Mouse (Mus musculus) thymus, adult 2 months (tissue): Measurements from ENCODE around the gene Slc38a4. TPM values are rescaled to one million over a fixed set of nuclear protein-coding genes. Genes with fewer than 3 reads are reported as not detected.

ENCODE experiments used
- DNase-seq: peaks from one replicate; pipeline ENCODE4 v3.0.0; 2021
- H3K27ac ChIP-seq: fragments of 200-500 bp; 2 replicates; pipeline ENCODE4 v1.5.1; 2012; ENCODE audit warnings: low read length, control low read depth; ENCODE audit not compliant: control insufficient read depth, insufficient read depth
- H3K27me3 ChIP-seq: fragments of 200-500 bp; 2 replicates; pipeline ENCODE4 v1.6.1; 2012; ENCODE audit warnings: mild to moderate bottlenecking, low read length, moderate library complexity, mixed read lengths; ENCODE audit not compliant: control insufficient read depth, insufficient read depth
- H3K36me3 ChIP-seq: fragments of 200-500 bp; 2 replicates; pipeline ENCODE4 v1.6.1; 2012; ENCODE audit warnings: mild to moderate bottlenecking, low read length, moderate library complexity; ENCODE audit not compliant: control insufficient read depth, insufficient read depth
- H3K4me1 ChIP-seq: fragments of 200-500 bp; replicated peaks from 2 replicates; pipeline ENCODE4 v1.6.1; 2012; ENCODE audit warnings: low read length; ENCODE audit not compliant: control insufficient read depth, insufficient read depth
- H3K4me3 ChIP-seq: fragments of 200-500 bp; 2 replicates; pipeline ENCODE4 v1.5.1; 2012; ENCODE audit warnings: mild to moderate bottlenecking, low read length, control low read depth, moderate library complexity; ENCODE audit not compliant: control insufficient read depth, insufficient read depth
- CTCF ChIP-seq: fragments of 200-500 bp; IDR thresholded peaks from 2 replicates; pipeline ENCODE4 v1.5.1; 2012; ENCODE audit warnings: mild to moderate bottlenecking, control low read depth, low read length, moderate library complexity, borderline replicate concordance; ENCODE audit not compliant: control insufficient read depth, poor library complexity, insufficient read depth; ENCODE audit errors: extremely low read depth
- POLR2A ChIP-seq: fragments of 200-500 bp; IDR thresholded peaks from 2 replicates; pipeline ENCODE4 v1.6.1; 2012; ENCODE audit warnings: mild to moderate bottlenecking, low read length, control low read depth, moderate library complexity; ENCODE audit not compliant: control insufficient read depth, poor library complexity, insufficient read depth; ENCODE audit errors: extremely low read depth
- WGBS: fragments of 180-500 bp; shearing (Covaris S2); methylation state at CpG from one replicate; pipeline ENCODE4 v1.1.7; 2018; 5-methylcytosine and 5-hydroxymethylcytosine counted together
- polyA plus RNA-seq: library from polyadenylated mRNA; depleted of rRNA; stranded (reverse); fragments of >200 nt; gene quantifications from 2 replicates; pipeline ENCODE4 v1.2.3, GENCODE M21; 2012

Slc38a4 gene
- polyA plus RNA-seq, 1 experiment, result 1.8 TPM

DNA sequence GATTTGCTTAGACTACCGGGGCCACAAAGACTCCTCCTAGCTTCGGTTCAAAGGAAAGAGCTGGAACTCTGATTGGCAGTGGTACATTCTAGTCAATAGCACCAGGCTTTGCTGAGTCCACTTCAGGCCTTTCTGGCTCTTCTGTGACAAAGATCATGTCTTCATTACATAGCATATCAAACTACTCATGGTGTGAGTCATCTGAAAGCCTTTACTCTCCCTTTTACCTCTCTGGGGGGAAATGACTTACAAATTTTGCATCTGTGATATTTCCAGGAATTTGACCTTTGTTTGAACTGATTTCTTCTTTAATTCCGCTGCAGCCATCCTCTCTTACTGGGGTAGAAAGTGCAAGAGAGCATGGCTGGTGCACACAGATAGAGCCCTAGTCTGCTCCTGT is 46.5 kb downstream of the Slc38a4 start:
- H3K4me3 ChIP-seq, result no peak overlapping the region
- TF ChIP-seq CTCF, result no peak
- TF ChIP-seq POLR2A, result no peak
- 91% methylated on average over 3 of the region's 3 CpGs for WGBS
- DNase-seq, result no peak
- H3K27ac ChIP-seq, result no peak overlapping the region
- no peaks in the 10 kb centered on the region for H3K27me3 ChIP-seq
- H3K4me1 ChIP-seq, result no peaks in the 10 kb centered on the region
- H3K36me3 ChIP-seq, result no peaks in the 10 kb centered on the region

DNA sequence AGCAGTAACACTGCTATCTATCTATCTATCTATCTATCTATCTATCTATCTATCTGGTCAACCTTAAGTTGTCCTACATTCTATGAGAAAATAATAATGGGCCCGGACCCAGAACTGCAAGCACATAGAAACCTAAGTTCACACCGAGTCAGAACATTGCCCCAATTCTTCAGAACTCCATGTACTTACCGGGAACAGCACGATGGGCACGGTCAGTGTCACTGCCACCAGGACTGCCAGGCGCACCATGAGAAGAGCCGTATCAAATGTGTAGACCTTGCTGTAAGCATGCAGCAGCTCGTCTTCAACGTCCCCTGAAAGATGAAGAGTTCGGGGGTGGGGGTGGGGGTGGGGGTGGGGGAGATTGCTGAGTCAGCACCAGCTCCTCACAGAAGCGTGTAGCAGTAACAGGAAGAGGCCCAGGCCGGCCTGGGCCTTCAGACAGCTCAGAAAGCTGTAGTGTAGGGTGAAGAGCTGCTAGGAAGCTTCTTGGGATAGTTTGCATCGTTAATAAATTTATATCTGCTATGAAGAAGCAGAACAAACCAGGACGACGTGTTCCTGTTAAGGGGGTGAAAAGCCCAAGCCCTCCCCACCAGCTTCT is 50.0 kb downstream of the Slc38a4 start:
- H3K4me3 ChIP-seq, result no peak overlapping the region
- H3K27me3 ChIP-seq, result no peaks in the 10 kb centered on the region
- DNase-seq, result no peak
- H3K4me1 ChIP-seq, result no peaks in the 10 kb centered on the region
- 60% methylated on average over 15 of the region's 15 CpGs for WGBS
- no peaks in the 10 kb centered on the region for H3K36me3 ChIP-seq
- TF ChIP-seq POLR2A (no peak), CTCF (no peak)
- H3K27ac ChIP-seq, result no peak overlapping the region

DNA sequence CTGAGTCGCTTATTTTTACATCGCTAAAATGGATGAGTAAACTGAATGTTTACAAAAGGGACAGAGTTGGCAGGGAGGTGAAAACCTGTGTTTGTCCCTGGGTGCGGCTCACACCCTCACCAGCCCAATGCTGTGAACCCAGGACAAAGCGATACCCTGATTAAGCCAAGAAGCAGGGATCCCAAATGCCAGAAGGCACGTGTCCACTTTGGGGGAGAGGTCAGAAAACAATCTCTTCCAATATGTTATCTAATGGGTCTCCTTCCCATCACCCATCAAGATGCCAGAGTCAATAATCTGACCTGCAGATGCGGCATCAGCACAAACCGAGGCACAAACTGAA is 51.3 kb downstream of the Slc38a4 start:
- TF ChIP-seq POLR2A, result no peak
- no peaks in the 10 kb centered on the region for H3K4me1 ChIP-seq
- WGBS, result 91% methylated on average over 7 of the region's 7 CpGs
- no peak overlapping the region for H3K27ac ChIP-seq
- no peak overlapping the region for H3K4me3 ChIP-seq
- no peaks in the 10 kb centered on the region for H3K36me3 ChIP-seq
- no peaks in the 10 kb centered on the region for H3K27me3 ChIP-seq
- DNase-seq, result no peak

DNA sequence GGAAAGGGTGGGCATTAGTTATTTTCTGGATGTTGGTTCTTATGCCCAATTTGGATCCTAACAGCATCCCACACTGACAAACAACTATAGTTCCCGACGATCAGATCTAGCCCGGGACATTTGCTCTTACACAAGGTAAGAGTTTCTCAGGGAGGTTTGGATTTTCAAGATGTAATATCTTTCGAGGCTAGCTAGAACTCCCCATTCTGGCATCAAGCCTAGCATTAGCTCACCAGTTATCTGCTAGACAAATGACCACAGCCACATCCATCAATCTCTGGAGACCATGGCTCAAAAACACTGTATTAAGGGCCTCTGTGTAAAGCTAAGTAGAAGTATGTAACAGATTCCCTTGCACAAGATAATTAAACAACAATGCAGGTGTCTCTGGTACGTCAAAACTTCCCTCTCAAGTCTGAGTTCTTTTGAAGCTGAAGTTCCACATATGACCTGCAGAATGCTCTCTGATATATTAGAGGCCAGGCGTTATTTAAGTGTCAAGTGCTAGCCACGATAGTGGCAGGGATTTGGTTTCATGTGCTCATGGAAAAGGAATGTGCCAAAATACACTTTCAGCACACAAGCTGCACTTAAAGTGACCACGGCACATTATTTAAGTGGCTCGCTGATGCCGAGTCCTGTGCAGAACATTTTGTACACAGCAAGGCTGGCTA is 51.8 kb downstream of the Slc38a4 start:
- Histone ChIP-seq H3K27ac (no peak overlapping the region), H3K36me3 (no peaks in the 10 kb centered on the region), H3K4me3 (no peak overlapping the region), H3K27me3 (no peaks in the 10 kb centered on the region), H3K4me1 (no peaks in the 10 kb centered on the region)
- no peak for DNase-seq
- TF ChIP-seq CTCF, result no peak
- TF ChIP-seq POLR2A, result no peak
- WGBS, result 79% methylated on average over 10 of the region's 10 CpGs

DNA sequence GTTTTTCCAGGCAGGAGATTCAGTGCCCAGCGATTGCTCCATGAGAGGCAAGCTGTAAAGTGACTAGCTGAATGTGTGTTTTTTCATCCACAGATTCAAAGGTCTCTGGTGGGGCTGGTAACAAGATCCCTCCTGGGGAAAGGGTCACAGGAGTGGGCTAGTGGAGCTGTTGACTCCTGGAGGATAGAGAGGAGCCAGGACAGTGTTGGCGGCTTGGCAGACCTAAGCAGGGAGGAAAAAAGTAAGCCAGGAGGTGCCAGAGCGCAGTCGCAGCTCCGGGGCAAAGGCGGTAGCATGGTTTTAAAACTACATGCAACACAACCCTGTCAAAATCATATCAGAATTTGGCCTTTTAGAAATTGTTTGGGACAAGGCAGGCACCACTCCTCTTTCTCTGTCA is 52.6 kb downstream of the Slc38a4 start:
- Histone ChIP-seq H3K4me3 (no peak overlapping the region), H3K27me3 (no peaks in the 10 kb centered on the region), H3K4me1 (no peaks in the 10 kb centered on the region), H3K36me3 (no peaks in the 10 kb centered on the region), H3K27ac (no peak overlapping the region)
- DNase-seq, result no peak
- 83% methylated on average over 6 of the region's 6 CpGs for WGBS
- TF ChIP-seq POLR2A, result no peak
- TF ChIP-seq CTCF, result no peak

DNA sequence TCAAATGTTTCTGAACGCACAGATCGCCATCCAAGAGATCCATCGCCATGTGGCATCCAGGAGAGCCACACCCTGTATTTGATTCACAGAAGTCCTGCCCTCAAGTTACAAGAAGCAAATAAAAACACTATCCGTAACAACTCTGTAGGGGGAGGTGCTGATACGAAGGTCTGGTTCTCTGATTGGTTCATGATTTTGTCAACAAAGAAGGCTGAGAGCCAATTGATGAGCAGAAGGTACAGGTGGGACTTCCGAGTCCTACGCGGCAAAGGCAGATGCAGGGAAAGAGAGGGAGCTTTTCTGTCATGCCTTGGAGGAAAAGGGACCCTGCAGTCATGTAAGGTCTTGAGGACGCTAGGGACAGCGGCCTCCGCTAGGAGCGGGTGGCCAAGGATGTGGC is 53.0 kb downstream of the Slc38a4 start:
- no peak for DNase-seq
- TF ChIP-seq POLR2A, result no peak
- no peak for TF ChIP-seq CTCF
- no peak overlapping the region for H3K4me3 ChIP-seq
- no peaks in the 10 kb centered on the region for H3K36me3 ChIP-seq
- no peaks in the 10 kb centered on the region for H3K4me1 ChIP-seq
- no peaks in the 10 kb centered on the region for H3K27me3 ChIP-seq
- H3K27ac ChIP-seq, result no peak overlapping the region
- 94% methylated on average over 12 of the region's 12 CpGs for WGBS

DNA sequence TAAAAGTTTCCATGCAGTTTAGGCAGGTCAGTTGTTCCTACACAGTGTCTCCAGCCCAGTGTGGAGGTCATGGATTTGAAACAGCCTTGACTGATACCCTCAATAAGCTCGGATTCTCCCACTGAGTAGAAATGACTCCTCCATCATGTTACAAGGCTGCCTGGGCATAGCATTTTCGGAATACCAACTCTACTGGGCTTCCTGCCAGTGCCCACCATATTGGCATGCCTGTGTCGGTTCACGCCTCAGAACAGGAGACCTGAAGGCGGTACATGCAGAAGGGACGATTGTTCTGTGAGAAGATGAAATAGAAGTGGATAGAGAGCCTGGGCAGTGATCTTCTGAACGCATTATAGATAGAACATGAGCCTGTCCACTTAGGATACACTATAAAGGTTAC is 53.9 kb downstream of the Slc38a4 start:
- TF ChIP-seq CTCF, result no peak
- no peak for TF ChIP-seq POLR2A
- WGBS, result 94% methylated on average over 7 of the region's 7 CpGs
- DNase-seq, result no peak
- Histone ChIP-seq H3K36me3 (no peaks in the 10 kb centered on the region), H3K27me3 (no peaks in the 10 kb centered on the region), H3K4me3 (no peak overlapping the region), H3K4me1 (no peaks in the 10 kb centered on the region), H3K27ac (no peak overlapping the region)
